Mouse (Mus musculus) myocyte (in vitro differentiated cells): ENCODE data around the gene Rab6b.

ENCODE experiments used
- MAX ChIP-seq: IDR thresholded peaks from one replicate; pipeline ENCODE4 v1.6.1; 2011; ENCODE audit warnings: low read depth, mild to moderate bottlenecking, control low read depth
- POLR2A ChIP-seq: IDR thresholded peaks from one replicate; pipeline ENCODE4 v1.6.1; 2011; ENCODE audit warnings: low read depth, mild to moderate bottlenecking, control low read depth, moderate library complexity; ENCODE audit not compliant: insufficient read length
- SRF ChIP-seq: IDR thresholded peaks from one replicate; pipeline ENCODE4 v1.6.1; 2011; ENCODE audit warnings: low read depth; ENCODE audit not compliant: control insufficient read depth, insufficient read length
- TCF12 ChIP-seq: IDR thresholded peaks from one replicate; pipeline ENCODE4 v1.6.1; 2011; ENCODE audit warnings: mild to moderate bottlenecking, control low read depth; ENCODE audit not compliant: poor library complexity, insufficient read depth, severe bottlenecking
- USF1 ChIP-seq: IDR thresholded peaks from one replicate; pipeline ENCODE4 v1.6.1; 2011; ENCODE audit warnings: low read depth, mild to moderate bottlenecking, control low read depth, moderate library complexity

GRCm38 (mm10) chr9:103212654-103213420 is 101.2 kb downstream of the Rab6b start:
- TF ChIP-seq POLR2A, result no peak
- TF ChIP-seq MAX, result no peak
- no peak for TF ChIP-seq TCF12
- no peak for TF ChIP-seq USF1
- no peak for TF ChIP-seq SRF
